Mouse (Mus musculus) lung, adult 2 months (tissue): Measurements from ENCODE around the gene Hpse.

Experiments used
- CTCF ChIP-seq: fragments of 200-500 bp; IDR thresholded peaks from 2 replicates; pipeline ENCODE4 v1.5.1; 2011; ENCODE audit warnings: mild to moderate bottlenecking, low read length, control low read depth; ENCODE audit not compliant: insufficient read depth
- POLR2A ChIP-seq: fragments of 200-500 bp; IDR thresholded peaks from 2 replicates; pipeline ENCODE4 v1.6.1; 2011; ENCODE audit warnings: low read depth, mild to moderate bottlenecking, control low read depth, low read length, borderline replicate concordance; ENCODE audit errors: extremely low read depth

DNA sequence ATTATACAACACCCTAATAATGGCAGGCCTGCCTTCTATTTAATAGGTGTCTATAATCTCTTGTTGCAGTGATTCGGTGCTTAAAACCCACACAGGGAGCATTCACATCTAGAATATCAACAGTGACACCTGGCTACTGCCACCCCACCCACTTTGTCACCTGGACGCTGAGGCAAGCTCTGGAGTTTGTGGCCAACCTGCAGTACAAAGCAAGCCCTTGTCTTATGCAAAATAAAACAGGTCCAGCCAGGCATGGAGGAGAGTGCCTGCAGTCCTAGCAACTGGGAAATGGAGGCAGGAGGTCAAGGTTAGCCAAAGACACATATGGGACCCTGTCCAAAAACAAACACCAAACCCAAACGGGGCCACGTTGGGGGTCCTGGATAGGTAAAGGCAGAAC is 47.1 kb downstream of the Hpse start:
- TF ChIP-seq POLR2A = no peak
- TF ChIP-seq CTCF = no peak
